Mouse (Mus musculus) spleen, adult 18-20 months (tissue): ENCODE measurements around the gene Hsd17b6.
A peak's percentile ranks its signal among the peaks of the same experiment; 100 is the strongest.

Experiments
- DNase-seq, 2 experiments: peaks; one replicate each; pipeline ENCODE4 v3.0.0; 2022; ENCODE audit warnings: mixed read lengths in 2 of 2

Hsd17b6 gene

DNA sequence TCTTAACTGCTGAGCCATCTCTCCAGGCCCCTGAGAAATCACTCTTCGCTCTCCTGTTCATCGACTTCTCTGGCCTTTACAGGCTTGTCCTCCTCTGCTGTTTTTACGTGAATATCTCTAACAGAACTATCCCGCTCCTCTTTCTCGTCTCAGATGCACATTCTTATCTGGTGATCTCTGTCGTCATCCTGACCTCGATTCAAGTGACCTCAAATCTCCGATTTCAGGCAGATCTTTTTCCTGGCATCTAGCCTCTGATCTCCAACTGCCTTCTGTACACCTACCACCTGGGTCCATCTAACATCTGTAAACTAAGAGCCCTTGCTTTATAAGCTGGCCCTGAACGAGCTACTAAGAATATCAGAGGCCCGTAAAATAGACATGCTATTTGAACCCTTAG, 2.5 kb downstream of the Hsd17b6 start:
- DNase-seq = no peak

DNA sequence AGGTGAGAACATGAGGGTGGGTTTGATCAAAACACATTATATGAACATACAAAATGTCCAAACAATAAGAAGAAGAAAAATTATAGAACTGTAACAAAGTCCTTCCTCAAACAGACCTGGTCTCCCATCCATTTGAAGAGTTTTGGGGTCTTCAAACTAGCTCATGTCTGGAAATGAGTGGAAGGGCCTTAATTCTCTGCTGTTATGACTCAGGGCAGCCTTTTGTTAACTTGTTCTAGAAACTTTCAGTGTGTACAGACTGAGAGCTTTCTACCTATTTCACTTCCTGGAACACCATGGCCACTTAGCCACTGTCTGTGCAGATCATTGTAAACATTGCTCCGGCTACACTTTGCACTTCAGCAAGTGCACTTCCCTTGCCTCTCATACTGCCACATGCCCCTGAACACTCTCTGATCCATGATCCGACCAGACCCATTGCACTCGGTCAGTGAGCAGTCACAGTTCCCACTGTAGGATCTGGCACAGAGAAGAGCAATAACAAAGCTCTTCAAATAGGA, 4.1 kb downstream of the Hsd17b6 start:
- no peak for DNase-seq

DNA sequence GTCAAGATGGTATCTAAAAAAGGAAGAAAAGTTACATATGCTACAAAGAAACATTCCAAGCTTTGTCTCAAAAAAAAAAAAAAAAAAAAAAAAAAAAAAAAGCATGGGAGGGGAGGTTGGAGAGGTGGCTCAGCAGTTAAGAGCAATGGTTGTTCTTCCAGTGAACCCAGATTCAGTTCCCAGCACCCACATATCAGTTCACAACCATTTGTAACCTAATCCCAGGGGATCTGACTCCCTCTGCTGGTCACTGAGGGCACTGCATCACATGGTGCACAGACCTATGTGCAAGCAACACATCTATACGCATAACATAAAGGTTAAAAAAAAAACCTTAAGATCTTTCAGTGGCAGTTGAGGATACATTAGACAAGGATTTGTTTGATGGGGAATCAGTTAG, 9.2 kb downstream of the Hsd17b6 start:
- no peak for DNase-seq

GRCm38 (mm10) chr10:127996690-127997089, 10.7 kb downstream of the Hsd17b6 start:
- no peak for DNase-seq

GRCm38 (mm10) chr10:127985601-127986000, 21.8 kb downstream of the Hsd17b6 start:
- no peak for DNase-seq

DNA sequence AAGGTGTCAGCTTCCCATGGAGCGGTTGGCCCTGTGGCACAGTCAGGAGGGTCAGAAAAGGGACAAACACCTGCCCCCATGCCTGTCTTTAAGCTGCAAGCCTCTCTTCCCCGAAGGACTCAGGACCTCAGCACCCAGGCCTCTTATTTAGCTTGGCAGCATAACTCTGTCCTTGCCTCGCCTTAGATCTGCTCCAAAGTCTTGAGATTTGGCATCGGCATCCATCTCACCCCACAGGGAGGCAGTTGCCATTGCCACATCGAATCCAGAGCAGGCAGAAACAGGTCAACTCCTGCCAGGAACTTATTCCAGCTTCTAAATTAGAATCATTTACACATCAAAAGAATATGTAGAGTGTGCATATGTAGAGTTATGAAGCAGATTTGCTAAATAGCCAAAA, 22.8 kb downstream of the Hsd17b6 start:
- DNase-seq = no peak

GRCm38 (mm10) chr10:127975503-127975902, 31.9 kb downstream of the Hsd17b6 start:
- DNase-seq = no peak

DNA sequence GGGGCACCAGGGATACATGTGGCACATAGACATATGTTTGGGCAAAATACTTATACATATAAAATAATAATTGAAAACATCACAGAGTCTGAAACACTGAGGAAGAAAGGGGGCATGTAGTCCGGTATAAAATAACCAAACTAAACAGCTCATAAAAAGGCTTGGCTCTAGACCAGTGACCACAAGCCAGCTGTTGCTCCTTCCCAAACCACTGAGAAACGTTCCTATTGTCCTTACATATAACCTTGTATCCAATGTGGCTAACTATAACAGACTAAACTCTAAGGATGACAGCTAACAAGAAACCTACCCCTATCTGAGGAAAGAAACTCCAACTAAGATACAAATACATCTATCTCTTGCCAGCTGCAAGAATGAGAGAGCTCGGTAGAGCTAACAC, 33.3 kb downstream of the Hsd17b6 start:
- DNase-seq = no peak

GRCm38 (mm10) chr10:127971135-127971534, 36.3 kb downstream of the Hsd17b6 start:
- DNase-seq = no peak

- DNase-seq = no peak
These were observed 37.0 kb downstream of the Hsd17b6 start for GRCm38 (mm10) chr10:127970359-127970831.

GRCm38 (mm10) chr10:127969820-127970219, 37.6 kb downstream of the Hsd17b6 start:
- DNase-seq = no peak

GRCm38 (mm10) chr10:127966506-127966905, 40.9 kb downstream of the Hsd17b6 start:
- no peak for DNase-seq

GRCm38 (mm10) chr10:127964004-127964403, 43.4 kb downstream of the Hsd17b6 start:
- no peak for DNase-seq

GRCm38 (mm10) chr10:127962451-127962850, 45.0 kb downstream of the Hsd17b6 start:
- DNase-seq = no peak

DNA sequence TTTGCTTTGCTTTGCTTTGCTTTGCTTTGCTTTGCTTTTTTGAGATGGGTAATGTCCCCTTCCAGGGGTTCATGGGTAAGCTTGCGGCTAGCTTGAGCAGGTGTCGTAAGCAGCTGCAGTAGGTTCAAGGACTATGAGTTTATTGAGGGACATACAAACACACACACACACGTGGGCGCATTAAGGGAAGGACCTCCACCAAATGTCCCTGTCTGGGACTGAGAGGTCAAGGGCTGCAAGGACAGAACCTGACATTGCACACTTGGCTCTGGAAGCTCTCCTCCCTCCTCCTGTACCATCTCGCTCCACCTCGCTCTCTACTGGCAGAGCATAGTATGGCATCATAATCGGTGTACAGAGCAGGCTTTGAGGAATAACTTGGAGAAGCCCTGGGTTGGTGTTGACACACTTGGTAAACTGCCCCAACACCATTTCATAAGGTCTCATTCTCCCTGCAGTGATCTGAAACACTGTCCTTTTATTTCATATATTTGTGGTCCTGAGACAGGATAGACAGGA, 48.2 kb downstream of the Hsd17b6 start:
- DNase-seq = no peak

DNA sequence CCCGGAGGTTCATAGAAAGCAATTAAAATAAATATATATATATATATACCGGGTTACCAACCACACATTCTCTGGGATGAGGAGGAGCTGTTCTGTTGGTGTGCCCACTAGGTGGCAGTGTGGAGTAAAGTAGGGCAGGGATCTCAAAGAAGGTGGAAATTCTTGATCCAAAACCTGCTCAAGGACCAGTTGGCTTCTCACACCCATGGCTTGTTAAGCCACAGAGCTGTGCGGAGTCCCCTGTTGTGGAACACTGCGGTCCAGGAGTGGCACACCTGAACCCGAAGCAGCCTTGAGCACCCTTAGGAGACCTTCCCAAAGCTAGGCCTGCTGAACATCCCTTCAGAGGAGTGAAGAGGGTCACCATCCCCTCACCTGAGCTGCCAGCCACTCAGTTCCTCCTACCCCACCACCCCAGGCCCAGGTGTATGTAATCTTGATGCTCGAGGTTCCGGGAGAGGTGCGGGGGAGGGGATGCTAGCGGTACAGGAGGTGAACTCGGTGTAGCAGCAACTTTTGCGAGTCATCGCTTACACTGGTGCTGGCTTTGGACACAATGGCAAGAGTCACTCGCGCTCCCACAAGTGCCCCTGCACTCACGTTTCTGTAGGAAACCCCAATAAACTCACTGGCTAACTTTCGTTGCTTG, 51.1 kb downstream of the Hsd17b6 start:
- DNase-seq = peak; percentile 18 to 72

GRCm38 (mm10) chr10:127955034-127955433, 52.4 kb downstream of the Hsd17b6 start:
- DNase-seq = no peak

GRCm38 (mm10) chr10:127951821-127952220, 55.6 kb downstream of the Hsd17b6 start:
- DNase-seq = no peak

- DNase-seq = no peak
These were observed 56.0 kb downstream of the Hsd17b6 start for GRCm38 (mm10) chr10:127951390-127951789.

DNA sequence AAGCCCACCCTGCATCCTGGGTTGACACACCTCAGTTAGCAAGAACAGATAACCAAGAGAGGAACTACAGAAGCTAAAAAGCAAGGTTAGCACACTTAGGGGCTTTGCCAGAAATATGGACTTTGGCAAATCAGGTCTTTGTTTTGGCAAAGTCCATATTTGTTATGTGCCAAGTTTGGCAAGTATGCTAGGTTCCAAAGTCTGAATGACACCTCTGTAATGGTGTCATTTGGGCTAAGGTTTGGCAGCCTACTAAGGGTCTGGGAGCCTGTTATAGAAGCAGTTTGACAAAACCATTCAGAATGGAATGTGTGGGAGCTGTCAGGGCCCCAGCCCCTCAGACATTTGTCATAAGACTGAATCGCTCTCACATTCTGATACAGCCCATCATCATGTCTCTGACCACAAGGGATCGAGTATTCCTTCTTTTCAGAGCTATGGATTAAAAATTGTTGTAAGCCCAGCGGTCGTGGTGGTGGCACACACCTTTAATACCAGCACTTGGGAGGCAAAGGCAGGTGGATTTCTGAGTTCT, 57.7 kb downstream of the Hsd17b6 start:
- DNase-seq = no peak

DNA sequence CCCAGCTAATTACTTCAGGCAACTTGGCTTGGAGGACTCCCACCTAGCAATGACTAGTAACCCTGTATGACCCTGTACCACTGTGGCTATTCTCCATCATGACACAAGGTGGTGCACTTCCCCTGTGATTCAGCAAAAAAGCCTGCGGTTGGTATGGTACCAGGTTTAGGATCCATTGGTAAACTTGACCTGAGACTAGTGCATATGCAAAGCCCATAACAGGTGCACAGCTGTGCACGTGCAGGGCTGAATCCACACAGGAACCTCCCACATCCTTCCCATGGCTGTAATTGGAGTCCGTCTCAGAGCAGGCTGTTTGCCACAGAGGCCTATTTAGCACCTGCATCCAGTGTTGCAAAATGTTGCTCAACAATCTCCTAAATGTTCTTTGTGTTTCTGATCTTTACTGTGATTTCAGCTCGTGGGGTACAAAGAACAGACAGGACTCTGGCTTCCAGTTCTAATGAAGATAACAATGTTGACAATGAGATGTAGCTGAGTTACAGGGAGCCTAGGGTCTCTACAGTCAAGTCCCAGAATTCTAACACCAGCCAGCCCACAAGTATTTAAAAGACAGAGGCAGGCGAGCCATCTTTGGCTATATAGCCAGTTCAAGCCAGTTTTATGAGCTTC, 61.9 kb downstream of the Hsd17b6 start:
- peak in 1 of 2 experiments; percentile 22 for DNase-seq
